Mouse (Mus musculus): ENCODE measurements at regions not wholly inside any gene's neighbourhood (a gene's known extent, or its start where the extent isn't known, plus 50 kb on each side); places are given as distances from the start of the nearest gene placed in this dataset.
"Not testable (repeated sequence)": the region's sequence is repeated elsewhere in the genome, so short reads cannot be mapped to it uniquely, and the experiment has no call there.

GRCm38 (mm10) chr2:149203896-149204295 is 186.9 kb upstream of the Gm10750 start:
- DNase-seq (ENCODE audit: low spot score) = no peak

DNA sequence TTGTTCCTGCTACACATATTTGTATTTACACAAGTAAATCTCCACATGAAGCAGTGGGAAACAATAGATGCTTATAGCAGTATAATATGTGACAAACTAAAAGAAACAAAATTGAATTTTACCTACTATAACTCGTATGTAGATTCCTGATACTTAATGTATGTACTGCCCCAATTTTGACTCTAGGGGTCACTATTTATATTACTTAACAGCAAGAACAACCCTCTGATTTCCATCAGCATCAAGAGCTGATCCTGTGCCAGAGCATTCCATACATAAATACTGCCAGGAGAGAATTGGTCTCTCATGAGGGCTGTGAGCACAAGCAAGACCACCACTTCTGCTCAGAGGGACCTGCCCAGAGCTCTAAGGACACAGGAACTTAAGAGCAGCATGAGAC is 178.7 kb upstream of the Gm10750 start:
- no peak for DNase-seq (ENCODE audit: low spot score)

DNA sequence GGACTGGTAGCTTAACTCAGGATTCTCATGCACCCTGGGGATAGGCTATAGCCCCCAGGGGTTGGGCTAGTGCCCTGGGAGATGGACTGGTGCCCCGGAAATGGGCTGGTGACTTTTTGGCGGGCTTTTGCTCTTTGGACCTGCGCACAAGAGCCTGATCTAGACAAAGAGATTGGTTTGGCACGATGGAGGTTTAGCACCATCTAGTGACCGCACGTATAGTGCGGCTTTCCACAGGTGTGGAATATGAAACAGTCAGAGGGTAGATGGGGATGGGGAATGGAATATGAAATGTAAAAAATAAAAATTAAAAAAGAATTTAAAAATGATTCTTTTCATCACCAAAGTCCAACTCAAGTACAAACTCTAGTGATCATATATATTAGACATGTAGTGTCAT is 141.4 kb upstream of the Gm10750 start:
- peak; percentile 59 for DNase-seq (ENCODE audit: low spot score)

- DNase-seq (ENCODE audit: low spot score) = not testable (repeated sequence)
Measured at GRCm38 (mm10) chr2:149109551-149109950, 92.5 kb upstream of the Gm10750 start.

GRCm38 (mm10) chr2:149092146-149092545 is 75.1 kb upstream of the Gm10750 start:
- no peak for DNase-seq (ENCODE audit: low spot score)
